Mouse (Mus musculus) hindbrain, embryonic 15.5 days (tissue): Measurements from ENCODE around the gene Tbc1d23. TPM values are rescaled to one million over a fixed set of nuclear protein-coding genes. Genes with fewer than 3 reads are reported as not detected.

Source experiments
- polyA plus RNA-seq: library from polyadenylated mRNA; unstranded; fragments of >200 nt; fragmentation: Nextera tagmentation; extraction: Ambion mirVana; gene quantifications from 2 replicates; pipeline ENCODE4 v1.2.1, GENCODE M21; 2015

Tbc1d23 gene
- polyA plus RNA-seq, 1 experiment from 2014 or later, result 29.5 TPM

Other genes with a start within 250 kb of the Tbc1d23 start
- gene Tmem45a2, start 160.1 kb downstream of the Tbc1d23 start, polyA plus RNA-seq, result 0.09 and 0.28 TPM in 2 replicates
- gene Tomm70a, start 109.8 kb downstream of the Tbc1d23 start, polyA plus RNA-seq, result 63.9 and 65.2 TPM in 2 replicates
- 46.9 and 49.8 TPM in 2 replicates for gene Nit2, start 64.2 kb downstream of the Tbc1d23 start, polyA plus RNA-seq
- 0.34 TPM in 2 replicates for gene Tmem30c, start 61.4 kb upstream of the Tbc1d23 start, polyA plus RNA-seq
- 2.5 and 2.6 TPM in 2 replicates for gene Filip1l, start 121.6 kb upstream of the Tbc1d23 start, polyA plus RNA-seq